Mouse (Mus musculus): ENCODE results near the gene Serpina6. TPM values are rescaled to one million over a fixed set of nuclear protein-coding genes. Genes with fewer than 3 reads are reported as not detected.
"Not testable (repeated sequence)": the region's sequence is repeated elsewhere in the genome, so short reads cannot be mapped to it uniquely, and the experiment has no call there.

The Serpina6 gene
- polyA plus RNA-seq, 1 experiment from 2014 or later, result 0.24 TPM

GRCm38 (mm10) chr12:103685386-103685785, 28.4 kb upstream of the Serpina6 start:
- DNase-seq (ENCODE audit: low spot score) (no peak), ATAC-seq (ENCODE audit: low read depth) (no peak)
- Histone ChIP-seq H3K4me3 (ENCODE audit: low read depth, low read length) (no peak overlapping the region), H3K4me2 (ENCODE audit: low read depth, low read length) (no peak overlapping the region), H3K27ac (replicated peaks; ENCODE audit: low read depth, low read length) (no peak overlapping the region), H3K9ac (ENCODE audit: low read depth, low read length) (no peak overlapping the region), H3K4me1 (ENCODE audit: control insufficient read depth, insufficient read depth, low read length) (no peaks in the 10 kb centered on the region), H3K9me3 (ENCODE audit: control insufficient read depth, low read length) (no peaks in the 10 kb centered on the region), H3K36me3 (ENCODE audit: control insufficient read depth, insufficient read depth, low read length) (no peaks in the 10 kb centered on the region), H3K27me3 (replicated peaks; ENCODE audit: control insufficient read depth, insufficient read depth, low read length) (no peaks in the 10 kb centered on the region)
- 72% methylated on average over 3 of the region's 3 CpGs for WGBS

GRCm38 (mm10) chr12:103683775-103684174, 26.8 kb upstream of the Serpina6 start:
- no peak overlapping the region for H3K9ac ChIP-seq (ENCODE audit: low read depth, low read length)
- H3K27ac ChIP-seq (replicated peaks; ENCODE audit: low read depth, low read length), result no peak overlapping the region
- no peaks in the 10 kb centered on the region for H3K36me3 ChIP-seq (ENCODE audit: control insufficient read depth, insufficient read depth, low read length)
- no peak for ATAC-seq (ENCODE audit: low read depth)
- WGBS, result 42% methylated on average over 4 of the region's 4 CpGs
- H3K27me3 ChIP-seq (replicated peaks; ENCODE audit: control insufficient read depth, insufficient read depth, low read length), result no peaks in the 10 kb centered on the region
- H3K4me3 ChIP-seq (ENCODE audit: low read depth, low read length), result no peak overlapping the region
- no peaks in the 10 kb centered on the region for H3K4me1 ChIP-seq (ENCODE audit: control insufficient read depth, insufficient read depth, low read length)
- DNase-seq (ENCODE audit: low spot score), result no peak
- H3K9me3 ChIP-seq (ENCODE audit: control insufficient read depth, low read length), result no peaks in the 10 kb centered on the region
- H3K4me2 ChIP-seq (ENCODE audit: low read depth, low read length), result no peak overlapping the region

GRCm38 (mm10) chr12:103681739-103682138, 24.7 kb upstream of the Serpina6 start:
- no peaks in the 10 kb centered on the region for H3K27me3 ChIP-seq (replicated peaks; ENCODE audit: control insufficient read depth, insufficient read depth, low read length)
- no peak overlapping the region for H3K27ac ChIP-seq (replicated peaks; ENCODE audit: low read depth, low read length)
- DNase-seq (ENCODE audit: low spot score) (no peak), ATAC-seq (ENCODE audit: low read depth) (no peak)
- H3K36me3 ChIP-seq (ENCODE audit: control insufficient read depth, insufficient read depth, low read length), result no peaks in the 10 kb centered on the region
- no peak overlapping the region for H3K4me2 ChIP-seq (ENCODE audit: low read depth, low read length)
- H3K4me3 ChIP-seq (ENCODE audit: low read depth, low read length), result no peak overlapping the region
- no peaks in the 10 kb centered on the region for H3K9me3 ChIP-seq (ENCODE audit: control insufficient read depth, low read length)
- H3K9ac ChIP-seq (ENCODE audit: low read depth, low read length), result no peak overlapping the region
- 66% methylated on average over 2 of the region's 2 CpGs for WGBS
- H3K4me1 ChIP-seq (ENCODE audit: control insufficient read depth, insufficient read depth, low read length), result no peaks in the 10 kb centered on the region

- Histone ChIP-seq H3K27ac (replicated peaks; ENCODE audit: low read depth, low read length) (no peak overlapping the region), H3K4me2 (ENCODE audit: low read depth, low read length) (no peak overlapping the region), H3K9me3 (ENCODE audit: control insufficient read depth, low read length) (no peaks in the 10 kb centered on the region), H3K27me3 (replicated peaks; ENCODE audit: control insufficient read depth, insufficient read depth, low read length) (no peaks in the 10 kb centered on the region), H3K9ac (ENCODE audit: low read depth, low read length) (no peak overlapping the region), H3K4me3 (ENCODE audit: low read depth, low read length) (no peak overlapping the region), H3K4me1 (ENCODE audit: control insufficient read depth, insufficient read depth, low read length) (no peaks in the 10 kb centered on the region), H3K36me3 (ENCODE audit: control insufficient read depth, insufficient read depth, low read length) (no peaks in the 10 kb centered on the region)
- DNase-seq (ENCODE audit: low spot score), result no peak
- ATAC-seq (ENCODE audit: low read depth), result no peak
- WGBS, result 72% methylated on average over 2 of the region's 2 CpGs
Measured at GRCm38 (mm10) chr12:103681169-103681568, 24.2 kb upstream of the Serpina6 start.

GRCm38 (mm10) chr12:103679853-103680252, 22.8 kb upstream of the Serpina6 start:
- not testable (repeated sequence) for H3K4me2 ChIP-seq (ENCODE audit: low read depth, low read length); H3K27ac ChIP-seq (replicated peaks; ENCODE audit: low read depth, low read length); H3K9ac ChIP-seq (ENCODE audit: low read depth, low read length); H3K36me3 ChIP-seq (ENCODE audit: control insufficient read depth, insufficient read depth, low read length); H3K27me3 ChIP-seq (replicated peaks; ENCODE audit: control insufficient read depth, insufficient read depth, low read length); H3K9me3 ChIP-seq (ENCODE audit: control insufficient read depth, low read length); ATAC-seq (ENCODE audit: low read depth); H3K4me3 ChIP-seq (ENCODE audit: low read depth, low read length); DNase-seq (ENCODE audit: low spot score); H3K4me1 ChIP-seq (ENCODE audit: control insufficient read depth, insufficient read depth, low read length)
- 85% methylated on average over 1 of the region's 1 CpGs for WGBS

- Histone ChIP-seq H3K36me3 (ENCODE audit: control insufficient read depth, insufficient read depth, low read length) (no peaks in the 10 kb centered on the region), H3K4me1 (ENCODE audit: control insufficient read depth, insufficient read depth, low read length) (no peaks in the 10 kb centered on the region), H3K4me3 (ENCODE audit: low read depth, low read length) (no peak within 1 kb of the TSS), H3K9me3 (ENCODE audit: control insufficient read depth, low read length) (no peaks in the 10 kb centered on the region), H3K4me2 (ENCODE audit: low read depth, low read length) (no peak within 1 kb of the TSS), H3K9ac (ENCODE audit: low read depth, low read length) (no peak within 1 kb of the TSS), H3K27me3 (replicated peaks; ENCODE audit: control insufficient read depth, insufficient read depth, low read length) (no peaks in the 10 kb centered on the region), H3K27ac (replicated peaks; ENCODE audit: low read depth, low read length) (no peak within 1 kb of the TSS)
- 84% methylated on average over 1 of the region's 1 CpGs for WGBS
- ATAC-seq (ENCODE audit: low read depth) (no peak), DNase-seq (ENCODE audit: low spot score) (no peak)
Measured at GRCm38 (mm10) chr12:103676039-103676438, 19.0 kb upstream of the Serpina6 start, which contains the start of gene Serpina16. Gene Serpina16 (minus strand): TSS chr12:103676139.

GRCm38 (mm10) chr12:103673179-103673578, 16.2 kb upstream of the Serpina6 start:
- H3K9ac ChIP-seq (ENCODE audit: low read depth, low read length), result no peak overlapping the region
- 53% methylated on average over 2 of the region's 2 CpGs for WGBS
- ATAC-seq (ENCODE audit: low read depth), result peak; percentile 47; the same call in 1 of the 2 replicates
- H3K4me1 ChIP-seq (ENCODE audit: control insufficient read depth, insufficient read depth, low read length), result no peaks in the 10 kb centered on the region
- no peak overlapping the region for H3K4me2 ChIP-seq (ENCODE audit: low read depth, low read length)
- no peak overlapping the region for H3K27ac ChIP-seq (replicated peaks; ENCODE audit: low read depth, low read length)
- no peaks in the 10 kb centered on the region for H3K27me3 ChIP-seq (replicated peaks; ENCODE audit: control insufficient read depth, insufficient read depth, low read length)
- H3K9me3 ChIP-seq (ENCODE audit: control insufficient read depth, low read length), result no peaks in the 10 kb centered on the region
- DNase-seq (ENCODE audit: low spot score), result peak; percentile 64
- no peaks in the 10 kb centered on the region for H3K36me3 ChIP-seq (ENCODE audit: control insufficient read depth, insufficient read depth, low read length)
- H3K4me3 ChIP-seq (ENCODE audit: low read depth, low read length), result no peak overlapping the region

- Histone ChIP-seq H3K9ac (ENCODE audit: low read depth, low read length) (no peak overlapping the region), H3K4me1 (ENCODE audit: control insufficient read depth, insufficient read depth, low read length) (no peaks in the 10 kb centered on the region), H3K4me3 (ENCODE audit: low read depth, low read length) (no peak overlapping the region), H3K9me3 (ENCODE audit: control insufficient read depth, low read length) (no peaks in the 10 kb centered on the region), H3K4me2 (ENCODE audit: low read depth, low read length) (no peak overlapping the region), H3K27ac (replicated peaks; ENCODE audit: low read depth, low read length) (no peak overlapping the region), H3K36me3 (ENCODE audit: control insufficient read depth, insufficient read depth, low read length) (no peaks in the 10 kb centered on the region), H3K27me3 (replicated peaks; ENCODE audit: control insufficient read depth, insufficient read depth, low read length) (no peaks in the 10 kb centered on the region)
- ATAC-seq (ENCODE audit: low read depth), result no peak
- no peak for DNase-seq (ENCODE audit: low spot score)
- WGBS, result 79% methylated on average over 3 of the region's 3 CpGs
Measured at GRCm38 (mm10) chr12:103671483-103671882, 14.5 kb upstream of the Serpina6 start.

GRCm38 (mm10) chr12:103670964-103671363, 14.0 kb upstream of the Serpina6 start:
- Histone ChIP-seq H3K9ac (ENCODE audit: low read depth, low read length) (no peak overlapping the region), H3K36me3 (ENCODE audit: control insufficient read depth, insufficient read depth, low read length) (no peaks in the 10 kb centered on the region), H3K9me3 (ENCODE audit: control insufficient read depth, low read length) (no peaks in the 10 kb centered on the region; the same call in 1 of the 2 replicates), H3K4me3 (ENCODE audit: low read depth, low read length) (no peak overlapping the region), H3K4me2 (ENCODE audit: low read depth, low read length) (no peak overlapping the region), H3K4me1 (ENCODE audit: control insufficient read depth, insufficient read depth, low read length) (no peaks in the 10 kb centered on the region), H3K27me3 (replicated peaks; ENCODE audit: control insufficient read depth, insufficient read depth, low read length) (no peaks in the 10 kb centered on the region), H3K27ac (replicated peaks; ENCODE audit: low read depth, low read length) (no peak overlapping the region)
- no peak for DNase-seq (ENCODE audit: low spot score)
- 53% methylated on average over 2 of the region's 2 CpGs for WGBS
- ATAC-seq (ENCODE audit: low read depth), result no peak
